In the genomic region with DNA sequence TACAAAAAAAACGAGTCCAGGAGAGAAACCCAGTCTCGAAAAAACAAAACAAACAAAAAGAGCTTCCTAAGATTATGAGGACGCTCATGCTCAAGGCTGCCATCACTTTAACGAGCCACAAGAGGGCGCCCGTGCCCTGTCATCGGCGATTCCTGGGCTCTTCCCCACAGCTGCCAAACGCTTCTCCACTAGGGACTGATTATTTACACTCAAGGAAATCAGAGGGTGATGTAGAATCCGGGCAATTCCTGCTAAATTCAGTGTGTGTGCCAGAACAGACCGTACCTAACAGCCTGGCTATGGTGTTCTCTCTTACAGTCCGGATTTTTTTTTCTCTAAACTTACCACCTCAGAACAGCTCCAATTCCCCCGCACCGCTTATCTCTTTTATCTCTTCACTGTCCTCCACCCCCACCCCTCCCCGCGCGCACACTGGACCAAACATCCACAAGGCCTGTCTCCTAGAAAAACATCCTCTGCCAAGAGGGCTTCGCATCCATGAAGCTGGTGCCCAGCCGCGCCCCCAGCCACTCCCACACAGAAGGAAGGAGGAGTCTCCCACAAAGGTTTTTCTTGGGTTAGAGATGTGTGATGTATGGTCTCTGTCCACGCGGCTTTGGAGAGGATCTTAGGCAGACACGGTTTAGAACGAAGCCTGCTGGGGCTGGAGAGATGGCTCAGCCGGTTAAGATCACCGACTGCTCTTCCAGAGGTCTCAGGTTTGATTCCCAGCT, we compare ENCODE assay signal across 8 mouse cellular contexts. TPM values are rescaled to one million over a fixed set of nuclear protein-coding genes. Genes with fewer than 3 reads are reported as not detected.
DNase-seq lines count a peak whose midpoint lies in the region; ATAC-seq lines count a peak whose summit lies in the region.

No protein-coding gene starts in this region.

- H3K4me1 ChIP-seq in heart, embryonic 14.5 days (ENCODE audit: control insufficient read depth in 2 of 2, insufficient read depth in 2 of 2, low read length in 2 of 2) = no peaks in the 10 kb centered on the region
- peaks cover 2% of the 10 kb centered on the region for H3K4me1 ChIP-seq in liver, embryonic 16.5 days (ENCODE audit: control insufficient read depth, low read depth, low read length)
- H3K4me1 ChIP-seq in neural tube, embryonic 12.5 days = peaks cover 4% of the 10 kb centered on the region

- 18% methylated on average over 26 of the region's 26 CpGs for WGBS in heart, embryonic 14.5 days
- WGBS in liver, embryonic 16.5 days (ENCODE audit: insufficient replicate concordance) = 19% methylated on average over 26 of the region's 26 CpGs
- 23% methylated on average over 26 of the region's 26 CpGs for WGBS in neural tube, embryonic 12.5 days

- H3K27ac ChIP-seq in heart, embryonic 14.5 days (replicated peaks in 1 of 2; ENCODE audit: control insufficient read depth in 1 of 2, insufficient read depth in 1 of 2, low read depth in 2 of 2, low read length in 2 of 2) = no peak overlapping the region
- H3K27ac ChIP-seq in liver, embryonic 16.5 days (ENCODE audit: low read length) = no peak overlapping the region
- H3K27ac ChIP-seq in neural tube, embryonic 12.5 days = no peak overlapping the region

- no peak overlapping the region for H3K4me3 ChIP-seq in heart, embryonic 14.5 days (ENCODE audit: control insufficient read depth in 1 of 2, insufficient read depth in 1 of 2, low read depth in 1 of 2, low read length in 2 of 2)
- H3K4me3 ChIP-seq in liver, embryonic 16.5 days (ENCODE audit: low read depth, low read length) = no peak overlapping the region
- H3K4me3 ChIP-seq in neural tube, embryonic 12.5 days = no peak overlapping the region

- H3K4me2 ChIP-seq in heart, embryonic 14.5 days (ENCODE audit: low read length) = peak overlapping the region; percentile 47
- H3K4me2 ChIP-seq in liver, embryonic 16.5 days (ENCODE audit: low read depth, low read length) = peak overlapping the region; percentile 26
- peak overlapping the region; percentile 37 for H3K4me2 ChIP-seq in neural tube, embryonic 12.5 days (replicated peaks)

- DNase-seq in MEL-GATA-1-ER (ENCODE audit: extremely low read depth, low read depth) = peak; percentile 72
- peak; percentile 74 for DNase-seq in c-Kit-positive CD71-negative TER-119-negative erythroid progenitor cells, embryonic 14.5 days (ENCODE audit: low read depth)
- peak; percentile 20 for DNase-seq in fibroblast of lung, adult 2 months (ENCODE audit: low read depth)
- DNase-seq in kidney, postnatal 14 days = peak; percentile 75
- DNase-seq in thymus, postnatal 25 days = peak; percentile 26

- no peaks in the 10 kb centered on the region for H3K36me3 ChIP-seq in heart, embryonic 14.5 days (ENCODE audit: control insufficient read depth, insufficient read depth, low read length)
- no peaks in the 10 kb centered on the region for H3K36me3 ChIP-seq in liver, embryonic 16.5 days (ENCODE audit: control insufficient read depth, insufficient read depth)
- H3K36me3 ChIP-seq in neural tube, embryonic 12.5 days = no peaks in the 10 kb centered on the region

- ATAC-seq in heart, embryonic 14.5 days (ENCODE audit: insufficient number of reproducible peaks, insufficient read depth, low FRiP score, low read depth) = no peak
- ATAC-seq in liver, embryonic 16.5 days (ENCODE audit: low read depth) = no peak
- ATAC-seq in neural tube, embryonic 12.5 days (ENCODE audit: low FRiP score, low read depth) = peak; percentile 41; the same call in 1 of the 2 replicates

- H3K9me3 ChIP-seq in heart, embryonic 14.5 days (ENCODE audit: control insufficient read depth, low read length) = no peaks in the 10 kb centered on the region
- no peaks in the 10 kb centered on the region for H3K9me3 ChIP-seq in liver, embryonic 16.5 days (replicated peaks; ENCODE audit: control insufficient read depth, low read length)
- H3K9me3 ChIP-seq in neural tube, embryonic 12.5 days = no peaks in the 10 kb centered on the region

- no peaks in the 10 kb centered on the region; the same call in 1 of the 2 replicates for H3K27me3 ChIP-seq in heart, embryonic 14.5 days (ENCODE audit: control insufficient read depth, insufficient read depth, low read length)
- H3K27me3 ChIP-seq in liver, embryonic 16.5 days (ENCODE audit: control insufficient read depth, insufficient read depth, low read depth, low read length) = peaks cover 2% of the 10 kb centered on the region; the same call in 1 of the 2 replicates
- H3K27me3 ChIP-seq in neural tube, embryonic 12.5 days (replicated peaks) = peaks cover 17% of the 10 kb centered on the region; the same call in 1 of the 2 replicates

- H3K9ac ChIP-seq in heart, embryonic 14.5 days (ENCODE audit: low read length) = no peak overlapping the region
- no peak overlapping the region for H3K9ac ChIP-seq in liver, embryonic 16.5 days (ENCODE audit: low read depth, low read length)
- no peak overlapping the region for H3K9ac ChIP-seq in neural tube, embryonic 12.5 days

RNA-seq across cellular contexts. Expression of gene Tlx1, which starts 26.7 kb away (rescaled TPM):
- polyA plus RNA-seq in heart, embryonic 14.5 days (2014; fragmentation: Nextera tagmentation; extraction: Ambion mirVana) = 0.22 TPM in 1 of 2 replicates, not detected in the other
- polyA plus RNA-seq in liver, embryonic 16.5 days (2015; fragmentation: Nextera tagmentation; extraction: Ambion mirVana) = 0.07 TPM in 1 of 2 replicates, not detected in the other
- polyA plus RNA-seq in neural tube, embryonic 12.5 days (2016; fragmentation: Nextera tagmentation; extraction: Ambion mirVana) = 2.0 and 2.4 TPM in 2 replicates

RNA-seq across cellular contexts. Expression of gene Lbx1, which starts 58.4 kb away (rescaled TPM):
- polyA plus RNA-seq in heart, embryonic 14.5 days (2014; fragmentation: Nextera tagmentation; extraction: Ambion mirVana) = not detected in 2 replicates
- not detected in 2 replicates for polyA plus RNA-seq in liver, embryonic 16.5 days (2015; fragmentation: Nextera tagmentation; extraction: Ambion mirVana)
- polyA plus RNA-seq in neural tube, embryonic 12.5 days (2016; fragmentation: Nextera tagmentation; extraction: Ambion mirVana) = 20.3 and 21.3 TPM in 2 replicates

Comparison
In these comparisons a context has a peak if more than half of its experiments do, and no peak if none do; other contexts are left out.
1. DNase-seq: peak in every context shown above with its lines; median percentile 75 in kidney, postnatal 14 days; 74 in c-Kit-positive CD71-negative TER-119-negative erythroid progenitor cells, embryonic 14.5 days; 72 in MEL-GATA-1-ER; 26 in thymus, postnatal 25 days; 20 in fibroblast of lung, adult 2 months.
2. RNA of gene Lbx1, which starts 58.4 kb away (polyA plus RNA-seq): 20.3 to 21.3 TPM in neural tube, embryonic 12.5 days; not detected in liver, embryonic 16.5 days and not detected in heart, embryonic 14.5 days; every median in the first group is over 10 times any median in the second.
3. Peak in every context shown above with its lines, with median percentiles within 50 percentile points of each other: H3K4me2 ChIP-seq.